In the genomic region with DNA sequence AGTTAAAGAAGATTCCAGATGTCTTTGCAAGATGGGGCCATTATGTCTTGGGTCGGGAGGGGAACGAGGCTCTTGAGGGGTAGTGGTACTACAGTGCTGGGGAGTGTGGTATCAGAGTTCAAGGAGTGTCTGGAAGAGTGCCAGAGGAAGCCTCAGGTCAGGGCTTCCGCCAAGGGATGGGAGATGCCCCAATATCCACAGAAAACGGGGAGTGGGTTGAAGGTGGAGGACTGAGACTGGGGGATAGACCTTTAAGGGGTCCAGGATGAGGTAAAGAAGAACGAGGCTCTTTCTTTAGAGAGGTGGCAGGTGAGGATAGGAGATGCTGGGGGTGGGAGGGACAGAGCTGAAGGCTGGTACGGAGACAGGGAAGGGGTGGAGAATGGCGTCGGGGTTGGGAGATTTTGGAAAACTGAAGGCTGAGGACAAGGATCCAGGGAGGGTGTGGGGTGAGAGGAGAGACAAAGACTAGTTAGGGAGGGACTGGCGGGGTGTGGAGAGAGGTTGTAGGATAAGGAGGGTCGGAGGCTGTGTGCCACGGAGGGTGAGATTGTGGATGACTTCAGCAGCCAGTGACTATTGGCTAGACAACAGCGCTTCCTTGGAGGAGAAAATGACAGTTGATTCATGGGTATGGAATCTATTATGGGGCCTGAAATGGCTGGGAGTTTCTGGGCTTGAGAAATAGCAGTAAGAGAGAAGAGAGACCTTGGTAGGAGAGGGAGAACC, we compare ENCODE assay signal across 8 mouse cellular contexts. TPM values are rescaled to one million over a fixed set of nuclear protein-coding genes. Genes with fewer than 3 reads are reported as not detected.
A peak's percentile ranks its signal among the peaks of the same experiment; 100 is the strongest.
DNase-seq lines count a peak whose midpoint lies in the region; ATAC-seq and TF ChIP-seq lines count a peak whose summit lies in the region.

No protein-coding gene starts in this region.

- H3K36me3 ChIP-seq in heart, embryonic 13.5 days: peaks cover 28% of the 10 kb centered on the region
- peaks cover 9% of the 10 kb centered on the region for H3K36me3 ChIP-seq in embryonic facial prominence, embryonic 11.5 days (replicated peaks; ENCODE audit: control insufficient read depth, insufficient read depth, low read depth, low read length)
- H3K36me3 ChIP-seq in hindbrain, embryonic 15.5 days: peaks cover 26% of the 10 kb centered on the region
- peaks cover 27% of the 10 kb centered on the region for H3K36me3 ChIP-seq in midbrain, postnatal 0 days (ENCODE audit: insufficient read depth, low read length)

- no peak for DNase-seq in heart, adult 9 months (ENCODE audit: low spot score in 2 of 2)
- no peak for DNase-seq in embryonic facial prominence, embryonic 11.5 days (ENCODE audit: low spot score)
- no peak for DNase-seq in midbrain, postnatal 0 days (ENCODE audit: low spot score)
- no peak for DNase-seq in MN1 (ENCODE audit: low spot score)
- no peak for DNase-seq in right cerebral cortex, adult 18-20 months
- no peak for DNase-seq in thymus, postnatal 14 days

- peak overlapping the region; percentile 31 for H3K4me3 ChIP-seq in heart, embryonic 13.5 days
- peak overlapping the region; percentile 17 for H3K4me3 ChIP-seq in embryonic facial prominence, embryonic 11.5 days (ENCODE audit: low read depth, low read length)
- peak overlapping the region; percentile 37 for H3K4me3 ChIP-seq in hindbrain, embryonic 15.5 days
- peak overlapping the region; percentile 30 for H3K4me3 ChIP-seq in midbrain, postnatal 0 days (ENCODE audit: low read depth, low read length)

- peak overlapping the region; percentile 65 for H3K4me2 ChIP-seq in heart, embryonic 13.5 days
- peak overlapping the region; percentile 37 for H3K4me2 ChIP-seq in embryonic facial prominence, embryonic 11.5 days (ENCODE audit: low read depth, low read length)
- peak overlapping the region; percentile 66 for H3K4me2 ChIP-seq in hindbrain, embryonic 15.5 days
- H3K4me2 ChIP-seq in midbrain, postnatal 0 days (ENCODE audit: low read depth, low read length, poor library complexity, severe bottlenecking): peak overlapping the region; percentile 58

- H3K9me3 ChIP-seq in heart, embryonic 13.5 days: no peaks in the 10 kb centered on the region
- no peaks in the 10 kb centered on the region for H3K9me3 ChIP-seq in embryonic facial prominence, embryonic 11.5 days (replicated peaks; ENCODE audit: control insufficient read depth, low read length)
- no peaks in the 10 kb centered on the region for H3K9me3 ChIP-seq in hindbrain, embryonic 15.5 days
- no peaks in the 10 kb centered on the region for H3K9me3 ChIP-seq in midbrain, postnatal 0 days (ENCODE audit: low read length)

- peak overlapping the region; percentile 66 for H3K9ac ChIP-seq in heart, embryonic 13.5 days
- peak overlapping the region; percentile 29 for H3K9ac ChIP-seq in embryonic facial prominence, embryonic 11.5 days (replicated peaks; ENCODE audit: low read length)
- H3K9ac ChIP-seq in hindbrain, embryonic 15.5 days: peak overlapping the region; percentile 30
- H3K9ac ChIP-seq in midbrain, postnatal 0 days (replicated peaks; ENCODE audit: low read length, poor library complexity, severe bottlenecking): peak overlapping the region; percentile 54

- peak overlapping the region; percentile 69 for H3K27ac ChIP-seq in heart, embryonic 13.5 days (replicated peaks)
- H3K27ac ChIP-seq in embryonic facial prominence, embryonic 11.5 days (replicated peaks; ENCODE audit: low read depth, low read length): peak overlapping the region; percentile 80
- H3K27ac ChIP-seq in hindbrain, embryonic 15.5 days (replicated peaks): peak overlapping the region; percentile 96
- peak overlapping the region; percentile 90 for H3K27ac ChIP-seq in midbrain, postnatal 0 days (ENCODE audit: low read depth, low read length)

- 28% methylated on average over 12 of the region's 12 CpGs for WGBS in heart, embryonic 13.5 days
- WGBS in embryonic facial prominence, embryonic 11.5 days: 25% methylated on average over 12 of the region's 12 CpGs
- 17% methylated on average over 12 of the region's 12 CpGs for WGBS in hindbrain, embryonic 15.5 days
- WGBS in midbrain, postnatal 0 days: 16% methylated on average over 12 of the region's 12 CpGs

- peaks cover 59% of the 10 kb centered on the region for H3K4me1 ChIP-seq in heart, embryonic 13.5 days
- peaks cover 13% of the 10 kb centered on the region for H3K4me1 ChIP-seq in embryonic facial prominence, embryonic 11.5 days (ENCODE audit: control insufficient read depth, insufficient read depth, low read length)
- H3K4me1 ChIP-seq in hindbrain, embryonic 15.5 days (replicated peaks): peaks cover 73% of the 10 kb centered on the region
- H3K4me1 ChIP-seq in midbrain, postnatal 0 days (ENCODE audit: insufficient read depth, low read length): peaks cover 42% of the 10 kb centered on the region

- no peak for TF ChIP-seq CTCF in midbrain, postnatal 0 days (IDR thresholded peaks at IDR 0.05)

- H3K27me3 ChIP-seq in heart, embryonic 13.5 days (replicated peaks): peaks cover 7% of the 10 kb centered on the region; the same call in 1 of the 2 replicates
- H3K27me3 ChIP-seq in embryonic facial prominence, embryonic 11.5 days (ENCODE audit: control insufficient read depth, insufficient read depth, low read length): no peaks in the 10 kb centered on the region
- no peaks in the 10 kb centered on the region for H3K27me3 ChIP-seq in hindbrain, embryonic 15.5 days
- no peaks in the 10 kb centered on the region for H3K27me3 ChIP-seq in midbrain, postnatal 0 days (ENCODE audit: insufficient read depth, low read length)

- no peak for ATAC-seq in heart, embryonic 13.5 days (ENCODE audit: extremely low read depth, insufficient number of reproducible peaks, low FRiP score, low TSS enrichment)
- ATAC-seq in embryonic facial prominence, embryonic 11.5 days (replicated peaks; ENCODE audit: insufficient number of reproducible peaks, low FRiP score, low TSS enrichment, low read depth): 0 out of 2 replicates have a peak, but pooled peaks have one; percentile 8
- peak; percentile 7; the same call in 1 of the 2 replicates for ATAC-seq in hindbrain, embryonic 15.5 days (ENCODE audit: low FRiP score, low read depth)
- ATAC-seq in midbrain, postnatal 0 days (ENCODE audit: low FRiP score): no peak; the same call in 1 of the 2 replicates

RNA-seq across cellular contexts. Expression of a gene that starts 11.8 kb away (rescaled TPM):
- 4.7 and 5.1 TPM in 2 replicates for polyA plus RNA-seq in heart, embryonic 13.5 days (2015; fragmentation: Nextera tagmentation; extraction: Ambion mirVana)
- polyA plus RNA-seq in embryonic facial prominence, embryonic 11.5 days (2014; fragmentation: Nextera tagmentation; extraction: Ambion mirVana): 7.6 and 11.2 TPM in 2 replicates
- 23.8 and 24.1 TPM in 2 replicates for polyA plus RNA-seq in hindbrain, embryonic 15.5 days (2015; fragmentation: Nextera tagmentation; extraction: Ambion mirVana)
- total RNA-seq in midbrain, postnatal 0 days (2014; rRNA removed): 256 and 269 TPM in 2 replicates
- polyA plus RNA-seq in midbrain, postnatal 0 days (2015; fragmentation: Nextera tagmentation; extraction: Ambion mirVana): 16.1 and 18.1 TPM in 2 replicates

RNA-seq across cellular contexts. Expression of a gene that starts 13.4 kb away (rescaled TPM):
- 131 and 140 TPM in 2 replicates for polyA plus RNA-seq in heart, embryonic 13.5 days (2015; fragmentation: Nextera tagmentation; extraction: Ambion mirVana)
- 54.2 and 57.6 TPM in 2 replicates for polyA plus RNA-seq in embryonic facial prominence, embryonic 11.5 days (2014; fragmentation: Nextera tagmentation; extraction: Ambion mirVana)
- 58.0 and 62.2 TPM in 2 replicates for polyA plus RNA-seq in hindbrain, embryonic 15.5 days (2015; fragmentation: Nextera tagmentation; extraction: Ambion mirVana)
- 35.9 and 42.7 TPM in 2 replicates for total RNA-seq in midbrain, postnatal 0 days (2014; rRNA removed)
- 62.1 and 64.2 TPM in 2 replicates for polyA plus RNA-seq in midbrain, postnatal 0 days (2015; fragmentation: Nextera tagmentation; extraction: Ambion mirVana)

RNA-seq across cellular contexts. Expression of a gene that starts 25.3 kb away (rescaled TPM):
- polyA plus RNA-seq in heart, embryonic 13.5 days (2015; fragmentation: Nextera tagmentation; extraction: Ambion mirVana): 0.24 TPM in 1 of 2 replicates, not detected in the other
- polyA plus RNA-seq in embryonic facial prominence, embryonic 11.5 days (2014; fragmentation: Nextera tagmentation; extraction: Ambion mirVana): 0.46 and 0.95 TPM in 2 replicates
- 2.8 and 4.7 TPM in 2 replicates for polyA plus RNA-seq in hindbrain, embryonic 15.5 days (2015; fragmentation: Nextera tagmentation; extraction: Ambion mirVana)
- 1.2 and 7.2 TPM in 2 replicates for total RNA-seq in midbrain, postnatal 0 days (2014; rRNA removed)
- polyA plus RNA-seq in midbrain, postnatal 0 days (2015; fragmentation: Nextera tagmentation; extraction: Ambion mirVana): 4.1 and 4.5 TPM in 2 replicates

RNA-seq across cellular contexts. Expression of a gene that starts 28.2 kb away (rescaled TPM):
- 20.7 and 22.0 TPM in 2 replicates for polyA plus RNA-seq in heart, embryonic 13.5 days (2015; fragmentation: Nextera tagmentation; extraction: Ambion mirVana)
- 34.9 and 35.7 TPM in 2 replicates for polyA plus RNA-seq in embryonic facial prominence, embryonic 11.5 days (2014; fragmentation: Nextera tagmentation; extraction: Ambion mirVana)
- polyA plus RNA-seq in hindbrain, embryonic 15.5 days (2015; fragmentation: Nextera tagmentation; extraction: Ambion mirVana): 26.4 and 28.7 TPM in 2 replicates
- 31.5 and 33.3 TPM in 2 replicates for total RNA-seq in midbrain, postnatal 0 days (2014; rRNA removed)
- polyA plus RNA-seq in midbrain, postnatal 0 days (2015; fragmentation: Nextera tagmentation; extraction: Ambion mirVana): 19.0 and 20.0 TPM in 2 replicates

RNA-seq across cellular contexts. Expression of a gene that starts 33.0 kb away (rescaled TPM):
- polyA plus RNA-seq in heart, embryonic 13.5 days (2015; fragmentation: Nextera tagmentation; extraction: Ambion mirVana): 43.8 and 47.9 TPM in 2 replicates
- 57.7 and 58.0 TPM in 2 replicates for polyA plus RNA-seq in embryonic facial prominence, embryonic 11.5 days (2014; fragmentation: Nextera tagmentation; extraction: Ambion mirVana)
- 56.1 and 62.2 TPM in 2 replicates for polyA plus RNA-seq in hindbrain, embryonic 15.5 days (2015; fragmentation: Nextera tagmentation; extraction: Ambion mirVana)
- 42.4 and 45.2 TPM in 2 replicates for total RNA-seq in midbrain, postnatal 0 days (2014; rRNA removed)
- 37.6 and 40.0 TPM in 2 replicates for polyA plus RNA-seq in midbrain, postnatal 0 days (2015; fragmentation: Nextera tagmentation; extraction: Ambion mirVana)

Comparison
In these comparisons a context has a peak if more than half of its experiments do, and no peak if none do; other contexts are left out.
1. ATAC-seq: peak in embryonic facial prominence, embryonic 11.5 days (single experiment) and hindbrain, embryonic 15.5 days (single experiment); none in heart, embryonic 13.5 days (single experiment) and midbrain, postnatal 0 days (single experiment).
2. Peak in every context shown above with its lines, with median percentiles within 50 percentile points of each other: H3K27ac ChIP-seq, H3K4me2 ChIP-seq, H3K4me3 ChIP-seq and H3K9ac ChIP-seq.